Mouse (Mus musculus) cerebellum, adult 11 months (tissue): ENCODE measurements at regions not wholly inside any gene's neighbourhood (a gene's known extent, or its start where the extent isn't known, plus 50 kb on each side); places are given as distances from the start of the nearest gene placed in this dataset.

ENCODE experiments used
- DNase-seq: peaks from one replicate; pipeline ENCODE4 v3.0.0; 2022

GRCm38 (mm10) chr14:25346813-25347610, 112.0 kb upstream of the Zmiz1 start:
- DNase-seq, result peak; percentile 66

GRCm38 (mm10) chr14:25350282-25350964, 108.6 kb upstream of the Zmiz1 start:
- no peak for DNase-seq

GRCm38 (mm10) chr14:25353804-25354203, 105.2 kb upstream of the Zmiz1 start:
- DNase-seq, result no peak

GRCm38 (mm10) chr14:25354288-25354850, 104.6 kb upstream of the Zmiz1 start:
- DNase-seq, result no peak

- no peak for DNase-seq
Observed at GRCm38 (mm10) chr14:25357805-25358204, 101.2 kb upstream of the Zmiz1 start.

- no peak for DNase-seq
Observed at GRCm38 (mm10) chr14:25359824-25360294, 99.1 kb upstream of the Zmiz1 start.

- DNase-seq, result no peak
Observed at GRCm38 (mm10) chr14:25360726-25361125, 98.3 kb upstream of the Zmiz1 start.

- DNase-seq, result no peak
Observed at GRCm38 (mm10) chr14:25361129-25361528, 97.9 kb upstream of the Zmiz1 start.

GRCm38 (mm10) chr14:25362771-25363170, 96.2 kb upstream of the Zmiz1 start:
- DNase-seq, result no peak

- no peak for DNase-seq
Observed at GRCm38 (mm10) chr14:25365226-25365800, 93.7 kb upstream of the Zmiz1 start.

GRCm38 (mm10) chr14:25366009-25366408, 93.0 kb upstream of the Zmiz1 start:
- DNase-seq, result peak; percentile 48

GRCm38 (mm10) chr14:25370306-25371020, 88.5 kb upstream of the Zmiz1 start:
- peak; percentile 88 for DNase-seq

GRCm38 (mm10) chr14:25371021-25371400, 88.0 kb upstream of the Zmiz1 start:
- no peak for DNase-seq

GRCm38 (mm10) chr14:25371661-25372060, 87.3 kb upstream of the Zmiz1 start:
- peak; percentile 73 for DNase-seq

GRCm38 (mm10) chr14:25372581-25372980, 86.4 kb upstream of the Zmiz1 start:
- no peak for DNase-seq

GRCm38 (mm10) chr14:25373167-25373566, 85.8 kb upstream of the Zmiz1 start:
- no peak for DNase-seq

GRCm38 (mm10) chr14:25375001-25375400, 84.0 kb upstream of the Zmiz1 start:
- no peak for DNase-seq

- DNase-seq, result peak; percentile 46
Observed at GRCm38 (mm10) chr14:25377091-25377490, 81.9 kb upstream of the Zmiz1 start.

GRCm38 (mm10) chr14:25377554-25377899, 81.5 kb upstream of the Zmiz1 start:
- DNase-seq, result no peak

- peak; percentile 91 for DNase-seq
Observed at GRCm38 (mm10) chr14:25377900-25378716, 80.9 kb upstream of the Zmiz1 start.

GRCm38 (mm10) chr14:25378717-25379224, 80.2 kb upstream of the Zmiz1 start:
- DNase-seq, result no peak
